ENCODE assay signal across 10 mouse cellular contexts in the genomic region with DNA sequence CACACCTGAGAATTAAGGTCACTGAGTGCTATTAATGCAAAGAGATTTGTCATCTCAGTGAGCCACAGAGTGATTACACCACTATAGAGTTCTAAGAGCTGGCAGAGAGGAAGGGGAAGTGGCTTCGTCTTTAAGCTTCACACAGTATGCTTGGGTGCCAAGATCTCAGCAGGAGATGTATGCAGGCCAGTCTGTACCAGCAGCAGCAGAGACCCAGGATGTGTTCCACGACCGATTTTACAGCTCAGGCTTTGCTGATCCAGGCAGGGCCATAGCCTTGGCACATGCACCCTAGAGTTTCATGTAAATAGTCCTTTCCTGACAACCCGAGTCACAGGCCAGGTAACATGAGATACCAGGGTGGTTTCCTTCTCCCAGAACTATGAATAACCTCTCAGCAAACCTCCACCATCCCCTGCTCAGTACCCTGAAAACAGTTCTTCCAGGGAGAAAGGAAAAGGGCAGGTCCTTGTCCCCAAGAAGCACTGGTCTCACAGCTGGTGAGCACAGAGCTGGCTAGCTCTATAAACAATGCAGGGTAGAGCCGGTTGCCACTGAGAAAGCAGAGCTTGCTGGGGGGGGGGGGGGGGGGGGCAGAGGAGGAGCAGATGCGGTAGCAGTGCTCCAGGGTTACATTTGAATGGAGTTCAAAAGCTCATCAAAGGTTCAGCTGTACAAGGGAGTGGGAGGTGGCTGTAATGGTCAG.
DNase-seq lines count a peak whose midpoint lies in the region; ATAC-seq lines count a peak whose summit lies in the region.
"Had no signal": no experiment of that assay in that cellular context is flagged by ENCODE, and none has a peak within 500 bp of the region (broad histone marks: within the 10 kb centered on the region; RNA-seq: fewer than 3 reads in every experiment).

No protein-coding gene starts in this region.

- no peaks in the 10 kb centered on the region for H3K27me3 ChIP-seq in kidney, embryonic 14.5 days (ENCODE audit: control insufficient read depth, insufficient read depth, low read length)
- no peaks in the 10 kb centered on the region for H3K27me3 ChIP-seq in embryonic facial prominence, embryonic 14.5 days (replicated peaks; ENCODE audit: control insufficient read depth, insufficient read depth, low read length)
- no peaks in the 10 kb centered on the region for H3K27me3 ChIP-seq in neural tube, embryonic 15.5 days (replicated peaks)
- no peaks in the 10 kb centered on the region for H3K27me3 ChIP-seq in intestine, embryonic 16.5 days (replicated peaks; ENCODE audit: control insufficient read depth, insufficient read depth, low read length)
- H3K27me3 ChIP-seq: liver, embryonic 13.5 days had no signal

- no peak overlapping the region for H3K4me3 ChIP-seq in kidney, embryonic 14.5 days (ENCODE audit: low read length)
- H3K4me3 ChIP-seq in embryonic facial prominence, embryonic 14.5 days (ENCODE audit: low read depth, low read length), result no peak overlapping the region
- H3K4me3 ChIP-seq in neural tube, embryonic 15.5 days (replicated peaks), result no peak overlapping the region
- H3K4me3 ChIP-seq in intestine, embryonic 16.5 days (ENCODE audit: low read length), result no peak overlapping the region
- H3K4me3 ChIP-seq: forebrain, embryonic 10.5 days; liver, embryonic 13.5 days had no signal

- H3K9ac ChIP-seq in kidney, embryonic 14.5 days (ENCODE audit: low read depth, low read length), result no peak overlapping the region
- H3K9ac ChIP-seq in embryonic facial prominence, embryonic 14.5 days (ENCODE audit: low read depth, low read length), result no peak overlapping the region
- H3K9ac ChIP-seq in neural tube, embryonic 15.5 days (replicated peaks), result no peak overlapping the region; the same call in 1 of the 2 replicates
- no peak overlapping the region for H3K9ac ChIP-seq in intestine, embryonic 16.5 days (ENCODE audit: low read depth, low read length)
- H3K9ac ChIP-seq: liver, embryonic 13.5 days had no signal

- no peaks in the 10 kb centered on the region for H3K36me3 ChIP-seq in kidney, embryonic 14.5 days (ENCODE audit: control insufficient read depth, insufficient read depth, low read length)
- no peaks in the 10 kb centered on the region for H3K36me3 ChIP-seq in embryonic facial prominence, embryonic 14.5 days (ENCODE audit: control insufficient read depth, insufficient read depth, low read length)
- no peaks in the 10 kb centered on the region for H3K36me3 ChIP-seq in neural tube, embryonic 15.5 days
- no peaks in the 10 kb centered on the region for H3K36me3 ChIP-seq in intestine, embryonic 16.5 days (ENCODE audit: control insufficient read depth, insufficient read depth, low read length)
- H3K36me3 ChIP-seq: forebrain, embryonic 10.5 days; liver, embryonic 13.5 days had no signal

- H3K4me2 ChIP-seq in kidney, embryonic 14.5 days (replicated peaks; ENCODE audit: low read depth, low read length), result no peak overlapping the region
- no peak overlapping the region for H3K4me2 ChIP-seq in embryonic facial prominence, embryonic 14.5 days (ENCODE audit: low read depth, low read length)
- H3K4me2 ChIP-seq in neural tube, embryonic 15.5 days, result no peak overlapping the region
- no peak overlapping the region for H3K4me2 ChIP-seq in intestine, embryonic 16.5 days (ENCODE audit: low read depth, low read length)
- H3K4me2 ChIP-seq: liver, embryonic 13.5 days had no signal

- 18% methylated on average over 6 of the region's 6 CpGs for WGBS in kidney, embryonic 14.5 days
- WGBS in embryonic facial prominence, embryonic 14.5 days, result 20% methylated on average over 6 of the region's 6 CpGs
- WGBS in neural tube, embryonic 15.5 days, result 21% methylated on average over 5 of the region's 6 CpGs
- 27% methylated on average over 5 of the region's 6 CpGs for WGBS in intestine, embryonic 16.5 days

- peak; percentile 62; the same call in 1 of the 2 replicates for ATAC-seq in kidney, embryonic 14.5 days (ENCODE audit: low FRiP score, low TSS enrichment)
- peak; percentile 53; the same call in 1 of the 2 replicates for ATAC-seq in embryonic facial prominence, embryonic 14.5 days (ENCODE audit: low read depth)
- no peak for ATAC-seq in neural tube, embryonic 15.5 days (ENCODE audit: low FRiP score)
- ATAC-seq in intestine, embryonic 16.5 days, result no peak

- no peaks in the 10 kb centered on the region for H3K4me1 ChIP-seq in kidney, embryonic 14.5 days (ENCODE audit: control insufficient read depth, insufficient read depth, low read length)
- no peaks in the 10 kb centered on the region for H3K4me1 ChIP-seq in embryonic facial prominence, embryonic 14.5 days (ENCODE audit: control insufficient read depth, insufficient read depth, low read length)
- peaks cover 4% of the 10 kb centered on the region; the same call in 1 of the 2 replicates for H3K4me1 ChIP-seq in neural tube, embryonic 15.5 days
- H3K4me1 ChIP-seq in intestine, embryonic 16.5 days (ENCODE audit: control insufficient read depth, insufficient read depth, low read length), result no peaks in the 10 kb centered on the region
- H3K4me1 ChIP-seq: liver, embryonic 13.5 days had no signal

- H3K27ac ChIP-seq in kidney, embryonic 14.5 days (ENCODE audit: low read depth, low read length), result no peak overlapping the region
- no peak overlapping the region for H3K27ac ChIP-seq in embryonic facial prominence, embryonic 14.5 days (replicated peaks; ENCODE audit: low read depth, low read length)
- H3K27ac ChIP-seq in neural tube, embryonic 15.5 days (replicated peaks), result peak overlapping the region; percentile 33; the same call in 1 of the 2 replicates
- H3K27ac ChIP-seq in intestine, embryonic 16.5 days (ENCODE audit: low read length), result no peak overlapping the region
- H3K27ac ChIP-seq: forebrain, embryonic 10.5 days; liver, embryonic 13.5 days had no signal

- no peaks in the 10 kb centered on the region for H3K9me3 ChIP-seq in kidney, embryonic 14.5 days (ENCODE audit: control insufficient read depth, low read length)
- H3K9me3 ChIP-seq in embryonic facial prominence, embryonic 14.5 days (ENCODE audit: control insufficient read depth, low read length), result no peaks in the 10 kb centered on the region
- no peaks in the 10 kb centered on the region for H3K9me3 ChIP-seq in neural tube, embryonic 15.5 days (replicated peaks)
- H3K9me3 ChIP-seq in intestine, embryonic 16.5 days (ENCODE audit: control insufficient read depth, low read length), result 0 out of 2 replicates have a peak, but pooled peaks cover 4% of the 10 kb centered on the region
- H3K9me3 ChIP-seq: forebrain, embryonic 10.5 days; liver, embryonic 13.5 days had no signal

- no peak for DNase-seq in kidney, adult 11 months
- peak; percentile 24 for DNase-seq in NIH3T3 (ENCODE audit: low read depth)
- DNase-seq in embryonic facial prominence, embryonic 14.5 days (ENCODE audit: low spot score), result no peak
- DNase-seq in urinary bladder, postnatal 4 days (ENCODE audit: low spot score in 2 of 2), result no peak
- DNase-seq in ovary, postnatal 10 days (ENCODE audit: low spot score), result no peak
- DNase-seq: liver, embryonic 13.5 days had no signal

Comparison
In these comparisons a context has a peak if more than half of its experiments do, and no peak if none do; other contexts are left out.
1. ATAC-seq: peak in kidney, embryonic 14.5 days (single experiment) and embryonic facial prominence, embryonic 14.5 days (single experiment); none in neural tube, embryonic 15.5 days (single experiment) and intestine, embryonic 16.5 days (single experiment).